Mouse (Mus musculus) midbrain, postnatal 0 days (tissue): ENCODE data around the gene Lemd1. TPM values are rescaled to one million over a fixed set of nuclear protein-coding genes. Genes with fewer than 3 reads are reported as not detected.

Experiments used
- ATAC-seq: fragments of 200-750 bp; cut with Nextera tagmentation; 2 replicates; pipeline ENCODE4 v1.8.0; 2017; ENCODE audit warnings: moderate number of reproducible peaks, mild to moderate bottlenecking, moderate TSS enrichment, moderate library complexity; ENCODE audit not compliant: low FRiP score
- DNase-seq: peaks from one replicate; pipeline ENCODE4 v3.0.0-alpha.2; 2015; ENCODE audit warnings: low spot score
- H3K27ac ChIP-seq: fragments of 300-500 bp; sonication (generic); 2 replicates; pipeline ENCODE4 v1.5.1; 2014; ENCODE audit warnings: low read depth, mild to moderate bottlenecking, low read length, mixed read lengths
- H3K27me3 ChIP-seq: fragments of 300-500 bp; sonication (generic); 2 replicates; pipeline ENCODE4 v1.6.1; 2014; ENCODE audit warnings: low read length, control low read depth, mixed read lengths; ENCODE audit not compliant: insufficient read depth
- H3K36me3 ChIP-seq: fragments of 300-500 bp; sonication (generic); 2 replicates; pipeline ENCODE4 v1.6.1; 2014; ENCODE audit warnings: low read length, control low read depth, mixed read lengths; ENCODE audit not compliant: insufficient read depth
- H3K4me1 ChIP-seq: fragments of 300-500 bp; sonication (generic); 2 replicates; pipeline ENCODE4 v1.6.1; 2014; ENCODE audit warnings: mild to moderate bottlenecking, control low read depth, antibody characterized with exemption, low read length, mixed read lengths; ENCODE audit not compliant: insufficient read depth
- H3K4me2 ChIP-seq: fragments of 300-500 bp; sonication (generic); 2 replicates; pipeline ENCODE4 v1.6.1; 2014; ENCODE audit warnings: low read depth, mild to moderate bottlenecking, low read length, mixed read lengths; ENCODE audit not compliant: poor library complexity, severe bottlenecking
- H3K4me3 ChIP-seq: fragments of 300-500 bp; sonication (generic); 2 replicates; pipeline ENCODE4 v1.5.1; 2014; ENCODE audit warnings: low read depth, mild to moderate bottlenecking, low read length, moderate library complexity
- H3K9ac ChIP-seq: fragments of 300-500 bp; sonication (generic); replicated peaks from 2 replicates; pipeline ENCODE4 v1.6.1; 2014; ENCODE audit warnings: mild to moderate bottlenecking, low read length, moderate library complexity, mixed read lengths; ENCODE audit not compliant: poor library complexity, severe bottlenecking
- H3K9me3 ChIP-seq: fragments of 300-500 bp; sonication (generic); 2 replicates; pipeline ENCODE4 v1.6.1; 2016; ENCODE audit warnings: low read length, control low read depth
- CTCF ChIP-seq: IDR thresholded peaks from 2 replicates; pipeline ENCODE4 v1.5.1; 2016; ENCODE audit warnings: antibody characterized with exemption, mild to moderate bottlenecking
- WGBS: fragments of 180-500 bp; shearing (Covaris S2); extraction: QIAGEN DNeasy Blood & Tissue Kit; methylation state at CpG from one replicate; pipeline ENCODE4 v1.1.7; 2014; 5-methylcytosine and 5-hydroxymethylcytosine counted together
- polyA plus RNA-seq: library from polyadenylated mRNA; unstranded; fragments of >200 nt; fragmentation: Nextera tagmentation; extraction: Ambion mirVana; gene quantifications from 2 replicates; pipeline ENCODE4 v1.2.1, GENCODE M21; 2015
- total RNA-seq: library from RNA; depleted of rRNA; stranded (reverse); fragments of >200 nt; gene quantifications from 2 replicates; pipeline ENCODE4 v1.2.3, GENCODE M21; 2014

Lemd1 gene
- total and polyA plus RNA-seq, 2 experiments from 2014 or later, result 12.6 TPM

DNA sequence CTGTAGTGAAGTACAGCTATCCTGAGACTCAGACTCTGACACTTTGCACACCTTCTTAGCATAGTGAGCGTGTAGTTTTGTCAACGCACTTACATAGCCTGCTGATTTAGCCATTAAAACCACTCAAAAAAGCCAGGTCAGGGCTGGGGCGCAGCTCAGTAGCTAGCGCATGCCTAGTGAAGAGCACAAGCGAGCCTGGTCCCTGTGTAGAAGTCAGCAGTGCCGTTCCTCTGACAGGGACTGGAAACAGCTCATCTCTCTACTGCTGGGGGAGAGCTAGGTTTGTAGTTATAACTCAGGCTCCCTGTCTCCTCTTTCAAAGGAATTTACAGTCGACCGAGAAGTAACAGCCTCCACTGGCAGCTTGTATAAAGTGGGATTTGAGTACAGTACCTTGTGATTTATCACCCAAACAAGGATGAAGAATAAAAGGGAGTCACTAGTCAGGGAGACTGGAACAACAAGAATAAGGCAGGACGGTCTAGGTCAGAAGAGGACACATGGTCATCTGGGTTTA is 43.6 kb downstream of the Lemd1 start:
- WGBS, result 64% methylated on average over 9 of the region's 9 CpGs
- no peak for TF ChIP-seq CTCF
- no peak overlapping the region for H3K9ac ChIP-seq
- no peak for ATAC-seq
- no peak overlapping the region for H3K4me2 ChIP-seq
- no peak overlapping the region for H3K27ac ChIP-seq
- no peak for DNase-seq
- no peak overlapping the region for H3K4me3 ChIP-seq
- H3K9me3 ChIP-seq, result no peaks in the 10 kb centered on the region
- H3K36me3 ChIP-seq, result no peaks in the 10 kb centered on the region
- no peaks in the 10 kb centered on the region for H3K27me3 ChIP-seq
- no peaks in the 10 kb centered on the region for H3K4me1 ChIP-seq

- WGBS, result 24% methylated on average over 6 of the region's 6 CpGs
- DNase-seq, result peak; percentile 67
- no peak overlapping the region for H3K27ac ChIP-seq
- H3K4me3 ChIP-seq, result no peak overlapping the region
- H3K4me2 ChIP-seq, result no peak overlapping the region
- peak; percentile 96 for TF ChIP-seq CTCF
- H3K9me3 ChIP-seq, result no peaks in the 10 kb centered on the region
- ATAC-seq, result no peak
- no peaks in the 10 kb centered on the region for H3K36me3 ChIP-seq
- H3K27me3 ChIP-seq, result no peaks in the 10 kb centered on the region
- H3K9ac ChIP-seq, result no peak overlapping the region
- H3K4me1 ChIP-seq, result no peaks in the 10 kb centered on the region
Observed at GRCm38 (mm10) chr1:132237585-132238159, 46.4 kb downstream of the Lemd1 start.

- H3K4me3 ChIP-seq, result no peak overlapping the region
- H3K9me3 ChIP-seq, result no peaks in the 10 kb centered on the region
- no peaks in the 10 kb centered on the region for H3K27me3 ChIP-seq
- no peak for TF ChIP-seq CTCF
- no peaks in the 10 kb centered on the region for H3K4me1 ChIP-seq
- H3K36me3 ChIP-seq, result no peaks in the 10 kb centered on the region
- DNase-seq (no peak), ATAC-seq (no peak)
- no peak overlapping the region for H3K4me2 ChIP-seq
- H3K27ac ChIP-seq, result no peak overlapping the region
- H3K9ac ChIP-seq, result no peak overlapping the region
- WGBS, result 70% methylated on average over 5 of the region's 5 CpGs
Observed at GRCm38 (mm10) chr1:132245010-132245409, 53.8 kb downstream of the Lemd1 start.

GRCm38 (mm10) chr1:132246137-132246536 is 54.9 kb downstream of the Lemd1 start:
- Histone ChIP-seq H3K4me1 (no peaks in the 10 kb centered on the region), H3K4me3 (no peak overlapping the region), H3K27ac (no peak overlapping the region), H3K36me3 (no peaks in the 10 kb centered on the region), H3K4me2 (no peak overlapping the region), H3K9ac (no peak overlapping the region), H3K9me3 (no peaks in the 10 kb centered on the region), H3K27me3 (no peaks in the 10 kb centered on the region)
- DNase-seq (no peak), ATAC-seq (no peak)
- no peak for TF ChIP-seq CTCF
- WGBS, result 64% methylated on average over 6 of the region's 6 CpGs

- ATAC-seq (no peak), DNase-seq (no peak)
- H3K4me1 ChIP-seq, result no peaks in the 10 kb centered on the region
- 87% methylated on average over 4 of the region's 4 CpGs for WGBS
- no peak for TF ChIP-seq CTCF
- no peaks in the 10 kb centered on the region for H3K9me3 ChIP-seq
- H3K27me3 ChIP-seq, result no peaks in the 10 kb centered on the region
- no peak overlapping the region for H3K4me3 ChIP-seq
- no peak overlapping the region for H3K4me2 ChIP-seq
- no peak overlapping the region for H3K27ac ChIP-seq
- no peaks in the 10 kb centered on the region for H3K36me3 ChIP-seq
- H3K9ac ChIP-seq, result no peak overlapping the region
Observed at GRCm38 (mm10) chr1:132246641-132247040, 55.4 kb downstream of the Lemd1 start.

- Histone ChIP-seq H3K9ac (no peak overlapping the region), H3K4me3 (no peak overlapping the region), H3K4me1 (no peaks in the 10 kb centered on the region), H3K4me2 (no peak overlapping the region), H3K27me3 (no peaks in the 10 kb centered on the region), H3K9me3 (no peaks in the 10 kb centered on the region), H3K36me3 (no peaks in the 10 kb centered on the region), H3K27ac (no peak overlapping the region)
- DNase-seq (no peak), ATAC-seq (no peak)
- 0 out of 2 replicates have a peak, but pooled peaks have one; percentile 9 for TF ChIP-seq CTCF
- 87% methylated on average over 6 of the region's 6 CpGs for WGBS
Observed at GRCm38 (mm10) chr1:132254467-132254866, 63.2 kb downstream of the Lemd1 start.
